Mouse (Mus musculus) forebrain, embryonic 14.5 days (tissue): ENCODE results near the gene Nxph3. TPM values are rescaled to one million over a fixed set of nuclear protein-coding genes. Genes with fewer than 3 reads are reported as not detected.
A peak's percentile ranks its signal among the peaks of the same experiment; 100 is the strongest.

Experiments
- ATAC-seq: fragments of 200-750 bp; cut with Nextera tagmentation; 2 replicates; pipeline ENCODE4 v1.8.0; 2017; ENCODE audit warnings: mild to moderate bottlenecking, moderate library complexity
- DNase-seq: peaks from one replicate; pipeline ENCODE4 v3.0.0-alpha.2; 2015; ENCODE audit warnings: low spot score
- H3K27ac ChIP-seq: fragments of 300-500 bp; sonication (generic); 2 replicates; pipeline ENCODE4 v1.5.1; 2014; ENCODE audit warnings: low read depth, mild to moderate bottlenecking, control low read depth, low read length, moderate library complexity
- H3K27me3 ChIP-seq: fragments of 300-500 bp; sonication (generic); replicated peaks from 2 replicates; pipeline ENCODE4 v1.6.1; 2014; ENCODE audit warnings: low read length, control low read depth, mixed read lengths; ENCODE audit not compliant: control insufficient read depth, insufficient read depth
- H3K36me3 ChIP-seq: fragments of 300-500 bp; sonication (generic); 2 replicates; pipeline ENCODE4 v1.6.1; 2014; ENCODE audit warnings: low read length, control low read depth; ENCODE audit not compliant: control insufficient read depth, insufficient read depth
- H3K4me1 ChIP-seq: fragments of 300-500 bp; sonication (generic); 2 replicates; pipeline ENCODE4 v1.6.1; 2014; ENCODE audit warnings: antibody characterized with exemption, low read length, control low read depth; ENCODE audit not compliant: control insufficient read depth, insufficient read depth
- H3K4me2 ChIP-seq: fragments of 300-500 bp; sonication (generic); 2 replicates; pipeline ENCODE4 v1.6.1; 2014; ENCODE audit warnings: mild to moderate bottlenecking, control low read depth, low read length
- H3K4me3 ChIP-seq: fragments of 300-500 bp; sonication (generic); 2 replicates; pipeline ENCODE4 v1.5.1; 2014; ENCODE audit warnings: low read depth, low read length, control low read depth
- H3K9ac ChIP-seq: fragments of 300-500 bp; sonication (generic); 2 replicates; pipeline ENCODE4 v1.6.1; 2014; ENCODE audit warnings: mild to moderate bottlenecking, low read length, control low read depth, moderate library complexity
- H3K9me3 ChIP-seq: fragments of 300-500 bp; sonication (generic); replicated peaks from 2 replicates; pipeline ENCODE4 v1.6.1; 2016; ENCODE audit warnings: low read length, control low read depth, mixed read lengths; ENCODE audit not compliant: control insufficient read depth
- WGBS: fragments of 180-500 bp; shearing (Covaris S2); extraction: QIAGEN DNeasy Blood & Tissue Kit; methylation state at CpG from one replicate; pipeline ENCODE4 v1.1.7; 2014; 5-methylcytosine and 5-hydroxymethylcytosine counted together
- polyA plus RNA-seq: library from polyadenylated mRNA; unstranded; fragments of >200 nt; fragmentation: Nextera tagmentation; extraction: Ambion mirVana; gene quantifications from 2 replicates; pipeline ENCODE4 v1.2.1, GENCODE M21; 2014

Nxph3 gene
- 7.8 and 10.3 TPM in 2 replicates for polyA plus RNA-seq

- Histone ChIP-seq H3K27me3 (peaks cover 35% of the 10 kb centered on the region), H3K4me1 (peaks cover 24% of the 10 kb centered on the region), H3K4me2 (peak within 1 kb of the TSS; percentile 83), H3K4me3 (peak within 1 kb of the TSS; percentile 47), H3K27ac (peak within 1 kb of the TSS; percentile 21; the same call in 1 of the 2 replicates), H3K9me3 (no peaks in the 10 kb centered on the region), H3K36me3 (no peaks in the 10 kb centered on the region), H3K9ac (peak within 1 kb of the TSS; percentile 63)
- DNase-seq (peak; percentile 56), ATAC-seq (peak; percentile 42)
- under 1% methylated on average over 64 of the region's 66 CpGs for WGBS
Observed at GRCm38 (mm10) chr11:95514298-95514861, at the start of gene Nxph3. TSS of gene Nxph3 (minus strand) at chr11:95514570.

GRCm38 (mm10) chr11:95563849-95564248 lies 49.5 kb upstream of the Nxph3 start:
- Histone ChIP-seq H3K4me2 (no peak overlapping the region), H3K9me3 (no peaks in the 10 kb centered on the region), H3K36me3 (no peaks in the 10 kb centered on the region), H3K27me3 (no peaks in the 10 kb centered on the region), H3K4me3 (no peak overlapping the region), H3K4me1 (no peaks in the 10 kb centered on the region), H3K27ac (no peak overlapping the region), H3K9ac (no peak overlapping the region)
- no peak for DNase-seq
- ATAC-seq, result no peak
- WGBS, result 93% methylated on average over 5 of the region's 5 CpGs

- Histone ChIP-seq H3K36me3 (no peaks in the 10 kb centered on the region), H3K9ac (no peak overlapping the region), H3K4me3 (no peak overlapping the region), H3K4me2 (no peak overlapping the region), H3K27ac (no peak overlapping the region), H3K9me3 (no peaks in the 10 kb centered on the region), H3K27me3 (no peaks in the 10 kb centered on the region), H3K4me1 (no peaks in the 10 kb centered on the region)
- DNase-seq (no peak), ATAC-seq (no peak)
- WGBS, result 69% methylated on average over 3 of the region's 3 CpGs
Observed at GRCm38 (mm10) chr11:95560773-95561172, 46.4 kb upstream of the Nxph3 start.

- no peak for ATAC-seq
- H3K27ac ChIP-seq, result no peak overlapping the region
- no peak overlapping the region for H3K9ac ChIP-seq
- DNase-seq, result no peak
- 50% methylated on average over 2 of the region's 2 CpGs for WGBS
- H3K4me2 ChIP-seq, result no peak overlapping the region
- no peaks in the 10 kb centered on the region for H3K36me3 ChIP-seq
- H3K4me1 ChIP-seq, result no peaks in the 10 kb centered on the region
- H3K4me3 ChIP-seq, result no peak overlapping the region
- H3K27me3 ChIP-seq, result no peaks in the 10 kb centered on the region
- no peaks in the 10 kb centered on the region for H3K9me3 ChIP-seq
Observed at GRCm38 (mm10) chr11:95559761-95560160, 45.4 kb upstream of the Nxph3 start.

GRCm38 (mm10) chr11:95557719-95558118 lies 43.3 kb upstream of the Nxph3 start:
- no peaks in the 10 kb centered on the region for H3K36me3 ChIP-seq
- DNase-seq, result no peak
- no peak overlapping the region for H3K4me3 ChIP-seq
- no peaks in the 10 kb centered on the region for H3K9me3 ChIP-seq
- no peak overlapping the region for H3K9ac ChIP-seq
- ATAC-seq, result no peak
- no peaks in the 10 kb centered on the region for H3K4me1 ChIP-seq
- H3K27me3 ChIP-seq, result no peaks in the 10 kb centered on the region
- WGBS, result 21% methylated on average over 6 of the region's 6 CpGs
- no peak overlapping the region for H3K27ac ChIP-seq
- no peak overlapping the region for H3K4me2 ChIP-seq

GRCm38 (mm10) chr11:95557032-95557431 lies 42.7 kb upstream of the Nxph3 start:
- H3K9me3 ChIP-seq, result no peaks in the 10 kb centered on the region
- H3K4me2 ChIP-seq, result no peak overlapping the region
- WGBS, result 84% methylated on average over 6 of the region's 6 CpGs
- no peak overlapping the region for H3K9ac ChIP-seq
- no peak for DNase-seq
- H3K4me3 ChIP-seq, result no peak overlapping the region
- no peak overlapping the region for H3K27ac ChIP-seq
- H3K4me1 ChIP-seq, result no peaks in the 10 kb centered on the region
- H3K36me3 ChIP-seq, result no peaks in the 10 kb centered on the region
- ATAC-seq, result no peak
- H3K27me3 ChIP-seq, result no peaks in the 10 kb centered on the region

GRCm38 (mm10) chr11:95555279-95555678 lies 40.9 kb upstream of the Nxph3 start:
- Histone ChIP-seq H3K9me3 (no peaks in the 10 kb centered on the region), H3K4me2 (no peak overlapping the region)

GRCm38 (mm10) chr11:95550301-95551021 lies 36.1 kb upstream of the Nxph3 start:
- Histone ChIP-seq H3K36me3 (no peaks in the 10 kb centered on the region), H3K27ac (no peak overlapping the region), H3K4me2 (no peak overlapping the region), H3K4me3 (no peak overlapping the region), H3K27me3 (no peaks in the 10 kb centered on the region), H3K4me1 (no peaks in the 10 kb centered on the region), H3K9me3 (no peaks in the 10 kb centered on the region), H3K9ac (no peak overlapping the region)
- WGBS, result 78% methylated on average over 12 of the region's 12 CpGs
- ATAC-seq (no peak), DNase-seq (no peak)

More at GRCm38 (mm10) chr11:95555279-95555678, 40.9 kb upstream of the Nxph3 start:
- Histone ChIP-seq H3K4me3 (no peak overlapping the region), H3K27ac (no peak overlapping the region), H3K36me3 (no peaks in the 10 kb centered on the region), H3K9ac (no peak overlapping the region), H3K4me1 (no peaks in the 10 kb centered on the region), H3K27me3 (no peaks in the 10 kb centered on the region)
- DNase-seq (no peak), ATAC-seq (no peak)
- WGBS, result 53% methylated on average over 8 of the region's 8 CpGs
